Mouse (Mus musculus): ENCODE data around the gene Gm10912. TPM values are rescaled to one million over a fixed set of nuclear protein-coding genes. Genes with fewer than 3 reads are reported as not detected.
"Not testable (repeated sequence)": the region's sequence is repeated elsewhere in the genome, so short reads cannot be mapped to it uniquely, and the experiment has no call there.

Gm10912 gene
- total RNA-seq, 2 experiments from 2014 or later: 0.25 to 0.26 TPM

DNA sequence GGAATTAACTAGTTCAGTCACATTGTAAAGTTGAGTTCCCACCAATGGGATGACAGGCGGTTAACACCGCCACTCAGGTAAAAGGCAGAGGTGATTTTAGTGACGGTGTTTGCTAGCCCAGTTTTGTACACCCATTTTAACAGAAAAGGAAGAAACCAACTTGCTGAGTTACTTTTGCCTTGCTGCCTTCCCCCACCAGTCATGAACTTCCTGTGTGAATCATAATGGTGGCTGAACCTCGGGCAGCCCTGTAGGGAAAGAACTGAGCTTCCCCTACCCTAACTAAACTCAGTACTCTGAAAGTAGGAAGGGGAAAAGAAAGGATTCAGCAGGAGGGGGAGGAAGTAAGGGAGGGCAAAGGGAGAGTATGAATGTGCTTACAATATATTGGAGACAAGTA is 44.4 kb downstream of the Gm10912 start:
- DNase-seq: no peak
- intact Hi-C loops (cut with DNase I): no loop called here

GRCm38 (mm10) chr2:104111170-104111797 is 45.7 kb downstream of the Gm10912 start:
- intact Hi-C loops (cut with DNase I): not testable (repeated sequence)

DNA sequence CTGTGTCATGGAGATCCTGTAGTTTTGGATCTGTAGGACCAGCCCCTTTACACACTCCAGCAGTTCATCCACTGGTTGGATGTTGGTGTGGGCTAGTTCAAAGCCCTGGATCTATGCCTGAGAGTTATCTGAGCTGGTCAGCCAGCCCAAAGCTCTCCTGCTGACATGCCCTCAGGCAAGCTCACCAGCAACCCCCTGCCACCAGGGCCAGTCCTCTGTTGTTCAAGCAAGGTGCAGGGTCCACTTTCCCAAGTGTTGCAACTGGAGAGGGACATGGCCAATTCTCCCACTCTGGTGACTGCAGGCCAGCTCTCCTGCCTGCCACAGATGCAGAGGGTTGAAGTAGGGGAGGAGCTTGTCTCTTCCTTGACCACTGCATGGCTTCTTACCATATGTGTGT is 47.9 kb downstream of the Gm10912 start:
- DNase-seq; intact Hi-C loops (cut with DNase I): not testable (repeated sequence)

More at GRCm38 (mm10) chr2:104111170-104111797, 45.7 kb downstream of the Gm10912 start:
- not testable (repeated sequence) for DNase-seq

- DNase-seq: no peak
- intact Hi-C loops (cut with DNase I): no loop called here
These were observed 49.3 kb downstream of the Gm10912 start for GRCm38 (mm10) chr2:104114898-104115297.

Other genes starting within 250 kb of the Gm10912 start
- 1 to 10 TPM; 5.3 to 5.4 TPM for gene Lmo2, start 107.8 kb upstream of the Gm10912 start, total RNA-seq (2021)
- gene Fbxo3, start 38.1 kb upstream of the Gm10912 start, total RNA-seq (2021): 10 to 100 TPM; 47.6 to 53.0 TPM
- gene 4931422A03Rik, start 37.5 kb upstream of the Gm10912 start, total RNA-seq (2021): not detected
- not detected for gene Gm10799, start 2.7 kb downstream of the Gm10912 start, total RNA-seq (2021)
- gene Cd59b, start 4.0 kb downstream of the Gm10912 start, total RNA-seq (2021): 1 to 10 TPM; 1.6 to 2.9 TPM
- 10 to 100 TPM; 19.7 to 22.2 TPM for gene Cd59a, start 30.0 kb downstream of the Gm10912 start, total RNA-seq (2021)
- under 1 TPM; 0.43 to 0.54 TPM for gene A930018P22Rik, start 56.9 kb downstream of the Gm10912 start, total RNA-seq (2021)